17 mouse cellular contexts compared by ENCODE assay signal in the genomic region with DNA sequence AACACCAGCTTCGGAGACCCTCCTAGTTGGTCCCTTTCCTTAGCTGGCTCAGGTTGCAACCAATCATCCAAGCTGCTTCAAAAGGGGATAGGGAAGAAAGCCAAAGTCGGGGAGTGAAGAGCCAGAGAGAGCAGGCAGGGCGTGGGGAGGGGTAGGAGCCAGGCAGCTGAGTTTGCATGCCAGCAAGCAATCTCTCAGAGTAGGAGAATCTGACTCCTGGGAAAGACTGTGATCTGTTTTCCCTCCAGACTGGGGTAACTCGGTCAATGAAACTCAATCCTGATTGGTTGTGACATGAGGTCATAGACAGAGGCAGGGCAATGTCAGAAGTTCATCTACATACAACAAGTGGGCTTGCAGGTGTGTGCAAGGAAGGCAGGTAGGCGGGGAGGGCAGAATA.
DNase-seq lines count a peak whose midpoint lies in the region; ATAC-seq and TF ChIP-seq lines count a peak whose summit lies in the region.
"Had no signal": no experiment of that assay in that cellular context is flagged by ENCODE, and none has a peak within 500 bp of the region (broad histone marks: within the 10 kb centered on the region; RNA-seq: fewer than 3 reads in every experiment).

No protein-coding gene starts in this region.

- peaks cover 7% of the 10 kb centered on the region for H3K4me1 ChIP-seq in hindbrain, embryonic 16.5 days (ENCODE audit: control insufficient read depth, insufficient read depth, low read depth, low read length)
- peaks cover 21% of the 10 kb centered on the region for H3K4me1 ChIP-seq in hindbrain, embryonic 14.5 days (replicated peaks; ENCODE audit: control insufficient read depth, insufficient read depth, low read length)
- no peaks in the 10 kb centered on the region; the same call in 1 of the 2 replicates for H3K4me1 ChIP-seq in lung, adult 2 months (ENCODE audit: control insufficient read depth, insufficient read depth, low read length)
- H3K4me1 ChIP-seq in forebrain, embryonic 16.5 days (replicated peaks; ENCODE audit: control insufficient read depth, insufficient read depth, low read length), result peaks cover 34% of the 10 kb centered on the region
- H3K4me1 ChIP-seq: intestine, embryonic 15.5 days had no signal

- 25% methylated on average over 5 of the region's 5 CpGs for WGBS in hindbrain, embryonic 16.5 days
- 27% methylated on average over 5 of the region's 5 CpGs for WGBS in hindbrain, embryonic 14.5 days
- WGBS in lung, adult 2 months, result 45% methylated on average over 5 of the region's 5 CpGs
- WGBS in forebrain, embryonic 16.5 days, result 34% methylated on average over 5 of the region's 5 CpGs

- no peak overlapping the region for H3K4me3 ChIP-seq in hindbrain, embryonic 16.5 days (ENCODE audit: low read length)
- H3K4me3 ChIP-seq in hindbrain, embryonic 14.5 days (replicated peaks; ENCODE audit: low read length), result no peak overlapping the region
- no peak overlapping the region for H3K4me3 ChIP-seq in lung, adult 2 months (replicated peaks; ENCODE audit: extremely low read depth, low read depth, low read length)
- no peak overlapping the region for H3K4me3 ChIP-seq in forebrain, embryonic 16.5 days (replicated peaks; ENCODE audit: low read length)
- H3K4me3 ChIP-seq: intestine, embryonic 15.5 days; limb, embryonic 15.5 days; midbrain, embryonic 15.5 days; neural tube, embryonic 12.5 days had no signal

- no peak for TF ChIP-seq POLR2A in lung, adult 2 months (IDR thresholded peaks at IDR 0.05; ENCODE audit: borderline replicate concordance, extremely low read depth, low read depth, low read length)

- H3K36me3 ChIP-seq in hindbrain, embryonic 16.5 days (ENCODE audit: control insufficient read depth, insufficient read depth, low read length), result no peaks in the 10 kb centered on the region
- H3K36me3 ChIP-seq in hindbrain, embryonic 14.5 days (replicated peaks; ENCODE audit: control insufficient read depth, insufficient read depth), result no peaks in the 10 kb centered on the region
- H3K36me3 ChIP-seq in forebrain, embryonic 16.5 days (ENCODE audit: control insufficient read depth, insufficient read depth), result no peaks in the 10 kb centered on the region
- H3K36me3 ChIP-seq: intestine, embryonic 15.5 days; limb, embryonic 15.5 days; midbrain, embryonic 15.5 days; neural tube, embryonic 12.5 days had no signal

- no peak overlapping the region for H3K9ac ChIP-seq in hindbrain, embryonic 16.5 days (ENCODE audit: low read depth, low read length)
- H3K9ac ChIP-seq in hindbrain, embryonic 14.5 days, result no peak overlapping the region
- H3K9ac ChIP-seq in forebrain, embryonic 16.5 days (replicated peaks; ENCODE audit: low read depth, low read length), result no peak overlapping the region
- H3K9ac ChIP-seq: intestine, embryonic 15.5 days; limb, embryonic 15.5 days; midbrain, embryonic 15.5 days; neural tube, embryonic 12.5 days had no signal

- no peak overlapping the region for H3K4me2 ChIP-seq in hindbrain, embryonic 16.5 days (ENCODE audit: low read length)
- no peak overlapping the region for H3K4me2 ChIP-seq in hindbrain, embryonic 14.5 days (replicated peaks)
- H3K4me2 ChIP-seq in forebrain, embryonic 16.5 days (ENCODE audit: low read length), result no peak overlapping the region
- H3K4me2 ChIP-seq: intestine, embryonic 15.5 days; limb, embryonic 15.5 days; midbrain, embryonic 15.5 days; neural tube, embryonic 12.5 days had no signal

- no peaks in the 10 kb centered on the region for H3K9me3 ChIP-seq in hindbrain, embryonic 16.5 days (ENCODE audit: control insufficient read depth, low read length)
- no peaks in the 10 kb centered on the region for H3K9me3 ChIP-seq in hindbrain, embryonic 14.5 days (ENCODE audit: control insufficient read depth, low read length)
- H3K9me3 ChIP-seq in forebrain, embryonic 16.5 days (ENCODE audit: control insufficient read depth, low read length), result no peaks in the 10 kb centered on the region
- H3K9me3 ChIP-seq: intestine, embryonic 15.5 days; limb, embryonic 15.5 days; midbrain, embryonic 15.5 days; neural tube, embryonic 12.5 days had no signal

- no peak for TF ChIP-seq CTCF in lung, adult 2 months (IDR thresholded peaks at IDR 0.05; ENCODE audit: insufficient read depth, low read length)

- H3K27me3 ChIP-seq in hindbrain, embryonic 16.5 days (replicated peaks; ENCODE audit: control insufficient read depth, insufficient read depth, low read length), result no peaks in the 10 kb centered on the region
- H3K27me3 ChIP-seq in hindbrain, embryonic 14.5 days (ENCODE audit: control insufficient read depth, insufficient read depth, low read length), result no peaks in the 10 kb centered on the region
- no peaks in the 10 kb centered on the region for H3K27me3 ChIP-seq in forebrain, embryonic 16.5 days (replicated peaks; ENCODE audit: control insufficient read depth, insufficient read depth, low read length)
- H3K27me3 ChIP-seq: intestine, embryonic 15.5 days; midbrain, embryonic 15.5 days; neural tube, embryonic 12.5 days had no signal

- ATAC-seq in hindbrain, embryonic 16.5 days, result peak; percentile 64
- ATAC-seq in hindbrain, embryonic 14.5 days (ENCODE audit: low FRiP score), result no peak
- peak; percentile 26; the same call in 1 of the 2 replicates for ATAC-seq in forebrain, embryonic 16.5 days
- ATAC-seq in erythroid progenitor cell, adult 5-6 weeks (replicated peaks; ENCODE audit: low FRiP score, poor library complexity, severe bottlenecking), result no peak

- no peak for DNase-seq in hindbrain, embryonic 14.5 days (ENCODE audit: low spot score)
- peak; percentile 22 for DNase-seq in lung, postnatal 10 days
- no peak for DNase-seq in lung, adult 2 months
- DNase-seq in embryo, embryonic 10 days (ENCODE audit: low spot score), result peak; percentile 40
- DNase-seq in cerebellum, adult 9-11 months, result no peak
- DNase-seq: cerebellum, adult 8-10 months; heart, adult 18-20 months; layer of hippocampus, postnatal 36 days; lung, postnatal 14 days; thymus, postnatal 25 days had no signal

- no peak overlapping the region for H3K27ac ChIP-seq in hindbrain, embryonic 16.5 days (ENCODE audit: low read depth, low read length)
- H3K27ac ChIP-seq in hindbrain, embryonic 14.5 days, result no peak overlapping the region
- H3K27ac ChIP-seq in forebrain, embryonic 16.5 days (ENCODE audit: low read length), result no peak overlapping the region
- H3K27ac ChIP-seq: intestine, embryonic 15.5 days; limb, embryonic 15.5 days; midbrain, embryonic 15.5 days; neural tube, embryonic 12.5 days had no signal

Comparison
In these comparisons a context has a peak if more than half of its experiments do, and no peak if none do; other contexts are left out.
1. ATAC-seq: peak in hindbrain, embryonic 16.5 days (single experiment) and forebrain, embryonic 16.5 days (single experiment); none in hindbrain, embryonic 14.5 days (single experiment) and erythroid progenitor cell, adult 5-6 weeks (single experiment).
2. DNase-seq: peak in lung, postnatal 10 days (single experiment) and embryo, embryonic 10 days (single experiment); none in hindbrain, embryonic 14.5 days (single experiment), lung, adult 2 months (single experiment) and cerebellum, adult 9-11 months (single experiment).